Mouse (Mus musculus) embryonic fibroblast, embryonic 13.5 days (primary cell): ENCODE measurements around the gene Cped1.
"Not testable (repeated sequence)": the region's sequence is repeated elsewhere in the genome, so short reads cannot be mapped to it uniquely, and the experiment has no call there.

ENCODE experiments used
- CTCF ChIP-seq: IDR thresholded peaks from 2 replicates; pipeline ENCODE4 v1.5.1; 2011; ENCODE audit warnings: mild to moderate bottlenecking, control low read depth, low read length, moderate library complexity, borderline replicate concordance; ENCODE audit not compliant: insufficient read depth
- POLR2A ChIP-seq: IDR thresholded peaks from 2 replicates; pipeline ENCODE4 v1.6.1; 2011; ENCODE audit warnings: low read depth, mild to moderate bottlenecking, control low read depth, low read length, moderate library complexity

DNA sequence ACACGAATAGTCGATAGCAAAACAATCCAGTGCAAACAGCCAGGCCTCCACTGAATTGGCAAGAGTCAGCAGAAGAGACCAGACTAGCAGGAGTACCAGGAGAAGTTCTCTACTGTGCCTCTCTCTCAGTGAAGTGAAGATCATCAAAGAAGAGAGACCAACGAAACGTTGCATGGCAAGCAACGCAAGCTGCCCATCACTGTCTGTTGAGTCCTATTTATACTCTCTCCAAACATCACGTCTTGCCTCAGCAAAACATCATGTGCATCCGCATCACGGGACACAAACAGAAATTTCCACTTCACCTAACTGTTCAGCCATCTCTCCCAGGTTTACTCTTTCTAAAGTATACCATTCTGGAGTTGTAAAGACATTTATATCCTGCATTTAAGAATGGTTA lies 278.4 kb downstream of the Cped1 start:
- not testable (repeated sequence) for TF ChIP-seq CTCF, POLR2A
